Mouse (Mus musculus) neural tube, embryonic 10.5 days (tissue): ENCODE measurements around the gene Lalba.
A peak's percentile ranks its signal among the peaks of the same experiment; 100 is the strongest.
"Not testable (repeated sequence)": the region's sequence is repeated elsewhere in the genome, so short reads cannot be mapped to it uniquely, and the experiment has no call there.

ENCODE experiments used
- DNase-seq: peaks from one replicate; pipeline ENCODE4 v3.0.0-alpha.2; 2017; ENCODE audit warnings: low spot score; ENCODE audit errors: extremely low spot score

Lalba gene

GRCm38 (mm10) chr15:98482701-98483100 is at the start of gene Lalba:
Lalba (minus strand) TSS chr15:98482721.
- DNase-seq = no peak

- no peak for DNase-seq
Measured at GRCm38 (mm10) chr15:98532281-98532680, 49.8 kb upstream of the Lalba start.

GRCm38 (mm10) chr15:98528066-98528563 is 45.6 kb upstream of the Lalba start:
- no peak for DNase-seq

GRCm38 (mm10) chr15:98527056-98527771 is 44.7 kb upstream of the Lalba start:
- no peak for DNase-seq

GRCm38 (mm10) chr15:98526057-98526456 is 43.5 kb upstream of the Lalba start:
- DNase-seq = no peak

GRCm38 (mm10) chr15:98521245-98521644 is 38.7 kb upstream of the Lalba start:
- no peak for DNase-seq

- peak; percentile 67 for DNase-seq
Measured at GRCm38 (mm10) chr15:98517380-98518355, 35.1 kb upstream of the Lalba start.

- not testable (repeated sequence) for DNase-seq
Measured at GRCm38 (mm10) chr15:98514845-98515244, 32.3 kb upstream of the Lalba start.

GRCm38 (mm10) chr15:98514146-98514545 is 31.6 kb upstream of the Lalba start:
- DNase-seq = no peak

GRCm38 (mm10) chr15:98513676-98514075 is 31.2 kb upstream of the Lalba start:
- DNase-seq = not testable (repeated sequence)

GRCm38 (mm10) chr15:98512799-98513321 is 30.3 kb upstream of the Lalba start:
- DNase-seq = no peak

GRCm38 (mm10) chr15:98512232-98512631 is 29.7 kb upstream of the Lalba start:
- DNase-seq = no peak

- no peak for DNase-seq
Measured at GRCm38 (mm10) chr15:98511386-98511928, 28.9 kb upstream of the Lalba start.

- peak; percentile 82 for DNase-seq
Measured at GRCm38 (mm10) chr15:98510438-98511385, 28.2 kb upstream of the Lalba start.

- no peak for DNase-seq
Measured at GRCm38 (mm10) chr15:98509387-98509786, 26.9 kb upstream of the Lalba start.

- DNase-seq = no peak
Measured at GRCm38 (mm10) chr15:98507321-98507720, 24.8 kb upstream of the Lalba start.

- no peak for DNase-seq
Measured at GRCm38 (mm10) chr15:98506253-98506957, 23.9 kb upstream of the Lalba start.

GRCm38 (mm10) chr15:98504514-98504913 is 22.0 kb upstream of the Lalba start:
- DNase-seq = peak; percentile 86

- no peak for DNase-seq
Measured at GRCm38 (mm10) chr15:98503317-98503716, 20.8 kb upstream of the Lalba start.

GRCm38 (mm10) chr15:98497631-98498030 is 15.1 kb upstream of the Lalba start:
- no peak for DNase-seq
